Mouse (Mus musculus) cerebellum, postnatal 4 days (tissue): ENCODE results near the gene H2-M2.
"Not testable (repeated sequence)": the region's sequence is repeated elsewhere in the genome, so short reads cannot be mapped to it uniquely, and the experiment has no call there.

Experiments
- DNase-seq, 2 experiments: peaks; one replicate each; pipeline ENCODE4 v3.0.0; 2022; ENCODE audit warnings: low spot score in 2 of 2, mixed read lengths in 1 of 2

H2-M2 gene

GRCm38 (mm10) chr17:37483452-37483851 is at the start of gene H2-M2:
Gene H2-M2 (minus strand): TSS chr17:37483552.
- no peak for DNase-seq

- not testable (repeated sequence) for DNase-seq
Observed at GRCm38 (mm10) chr17:37525427-37525826, 42.1 kb upstream of the H2-M2 start.

- not testable (repeated sequence) for DNase-seq
Observed at GRCm38 (mm10) chr17:37524612-37525011, 41.3 kb upstream of the H2-M2 start.

- no peak for DNase-seq
Observed at GRCm38 (mm10) chr17:37507730-37508129, 24.4 kb upstream of the H2-M2 start, which contains the start of gene Olfr111. Gene Olfr111 (plus strand): TSS chr17:37508030.

GRCm38 (mm10) chr17:37491930-37492518 is 8.7 kb upstream of the H2-M2 start, which contains the start of gene Olfr110:
Gene Olfr110 (plus strand): TSS chr17:37492468.
- no peak for DNase-seq

- DNase-seq: no peak
Observed at GRCm38 (mm10) chr17:37458616-37459015, 24.7 kb downstream of the H2-M2 start, which contains the start of gene Olfr109. Gene Olfr109 (plus strand): TSS chr17:37458916.

- no peak for DNase-seq
Observed at GRCm38 (mm10) chr17:37445180-37445579, 38.2 kb downstream of the H2-M2 start, which contains the start of gene Olfr108. Gene Olfr108 (plus strand): TSS chr17:37445480.
